Mouse (Mus musculus) lung, postnatal 36 days (tissue): Measurements from ENCODE around the gene Sugt1.

Source experiments
- DNase-seq: peaks from one replicate; pipeline ENCODE4 v3.0.0; 2022; ENCODE audit warnings: mixed read lengths

The Sugt1 gene

DNA sequence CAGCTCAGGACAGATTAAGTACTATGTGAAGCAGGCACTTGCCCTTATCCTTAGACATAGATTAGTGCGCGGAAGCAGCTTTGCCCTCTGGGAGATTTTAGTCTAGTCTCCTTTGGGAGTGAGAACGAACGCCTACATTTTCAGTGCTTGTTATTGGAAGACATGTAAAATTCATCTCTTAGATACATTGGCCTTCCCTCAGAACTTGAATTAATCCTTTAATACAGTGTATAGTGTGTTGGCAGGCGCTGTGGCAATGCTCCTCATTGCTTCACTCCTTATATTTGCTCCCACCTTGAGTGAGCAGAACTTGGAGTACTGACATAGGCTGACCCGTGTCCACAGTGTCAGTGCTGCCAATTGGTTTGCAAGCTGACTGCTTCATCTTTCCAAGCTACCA, 20.8 kb downstream of the Sugt1 start:
- DNase-seq, result no peak

DNA sequence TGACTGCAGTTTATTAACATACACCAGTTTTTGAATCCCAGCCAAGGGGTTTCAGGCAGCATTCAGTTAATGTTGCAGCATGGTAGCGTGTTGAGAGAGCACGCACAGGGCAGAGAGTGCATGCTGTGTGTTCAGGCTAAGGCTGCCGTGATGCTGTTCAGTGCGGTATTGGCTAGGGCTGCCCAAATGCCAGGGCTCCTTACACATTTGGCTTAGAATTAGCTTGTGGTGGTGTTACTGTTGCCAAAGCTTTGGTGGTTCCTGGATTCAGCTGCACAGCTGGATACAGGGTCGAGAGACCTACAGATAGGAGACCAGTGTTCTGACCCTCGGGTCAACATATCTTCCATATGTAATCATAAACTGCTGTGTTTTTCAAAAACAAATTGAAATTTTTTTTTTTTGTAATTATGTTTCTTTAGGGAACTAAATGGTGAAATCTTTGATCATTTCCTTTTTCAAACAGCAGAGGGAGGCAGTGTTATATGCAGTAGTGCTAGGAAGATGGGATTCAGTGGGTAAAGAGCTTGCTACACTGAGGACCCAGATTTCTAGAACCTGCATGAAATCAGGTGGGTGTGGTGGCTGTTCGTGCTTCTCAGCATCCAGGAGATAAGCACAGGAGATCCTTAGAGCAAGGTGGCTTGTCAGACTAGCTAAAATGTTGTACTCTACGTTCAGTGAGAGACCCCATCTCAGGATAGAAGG, 29.8 kb downstream of the Sugt1 start:
- DNase-seq, result peak; percentile 25

GRCm38 (mm10) chr14:79619802-79620201, 32.3 kb downstream of the Sugt1 start:
- no peak for DNase-seq

GRCm38 (mm10) chr14:79621143-79621542, 33.7 kb downstream of the Sugt1 start:
- no peak for DNase-seq

DNA sequence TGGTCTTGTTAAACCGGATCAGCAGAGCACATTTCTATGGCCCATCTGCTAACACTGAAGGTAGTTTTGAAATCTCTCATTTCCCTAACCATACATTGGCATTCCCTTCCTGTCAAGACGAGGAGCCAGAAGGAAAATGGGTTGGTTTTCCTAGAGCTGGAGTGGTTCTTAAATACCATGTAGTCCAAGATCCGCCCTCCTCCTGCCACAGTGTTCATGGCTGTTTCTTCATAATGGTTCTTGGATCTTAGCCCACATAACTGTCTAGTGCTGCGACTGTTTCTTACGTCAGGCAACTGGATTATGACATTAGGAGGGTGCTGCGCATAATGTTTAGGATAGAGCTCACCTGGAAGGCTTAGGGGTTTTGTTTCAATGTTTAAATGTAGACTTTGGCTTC, 44.8 kb downstream of the Sugt1 start:
- no peak for DNase-seq

DNA sequence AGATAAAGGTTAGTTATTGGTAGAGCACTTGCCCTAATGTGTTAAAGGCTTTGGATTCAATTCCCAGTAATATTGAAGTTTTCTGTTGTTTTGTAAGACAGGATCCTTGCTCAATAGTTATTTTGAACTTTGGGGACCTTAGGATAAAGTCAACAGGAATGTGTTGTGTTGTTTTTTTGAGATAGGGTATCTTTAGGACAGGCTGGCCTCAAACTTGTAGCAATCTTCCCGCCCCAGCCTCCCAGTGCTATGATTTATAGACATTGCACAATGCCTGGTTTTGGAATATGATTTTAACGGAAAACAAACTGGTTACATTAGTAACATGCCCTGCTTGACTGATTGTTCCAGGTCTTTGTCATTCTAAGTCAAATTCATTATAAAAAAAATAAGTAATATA, 45.7 kb downstream of the Sugt1 start:
- DNase-seq, result peak; percentile 41

DNA sequence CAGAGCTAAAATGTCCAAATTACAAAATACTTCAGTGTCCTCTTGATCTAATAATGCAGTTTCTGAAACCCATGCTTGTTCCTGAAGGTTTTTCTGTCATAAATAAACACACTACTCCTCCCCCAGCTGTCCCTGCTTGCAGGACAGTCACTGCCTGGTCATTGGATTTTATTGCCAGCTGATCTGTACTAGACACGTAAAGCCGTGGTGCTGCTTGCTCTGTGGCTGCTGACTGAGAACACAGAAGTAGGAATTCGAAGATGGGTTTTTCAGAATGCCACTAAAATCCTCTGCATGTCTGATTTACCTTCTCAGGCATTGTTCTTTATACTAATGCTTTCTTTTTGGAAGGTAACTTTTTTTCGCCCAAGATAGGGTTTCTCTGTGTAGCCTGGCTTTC, 49.3 kb downstream of the Sugt1 start:
- no peak for DNase-seq

- DNase-seq, result peak; percentile 54
Observed at GRCm38 (mm10) chr14:79642063-79642462, 54.6 kb downstream of the Sugt1 start.

GRCm38 (mm10) chr14:79645378-79645777, 57.9 kb downstream of the Sugt1 start:
- DNase-seq, result no peak

DNA sequence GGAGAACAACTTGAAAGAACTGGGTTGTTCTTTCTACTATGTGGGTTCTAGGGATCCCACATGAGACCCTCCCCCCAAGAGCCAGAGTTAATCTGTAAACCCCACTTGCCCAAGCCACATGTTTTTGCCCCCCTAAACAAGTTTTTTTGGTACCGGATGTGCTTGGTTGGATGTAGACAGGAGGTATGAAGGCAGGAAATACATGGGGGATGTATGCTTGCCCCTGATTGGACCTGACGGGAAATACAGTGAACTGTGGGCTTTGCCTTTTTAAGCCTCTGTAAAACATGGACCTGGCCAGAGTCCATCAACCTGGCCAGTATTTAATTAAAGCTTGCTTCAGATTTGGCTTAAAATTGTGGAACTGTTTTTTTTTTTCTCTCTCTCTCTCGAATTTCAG, 62.2 kb downstream of the Sugt1 start:
- no peak for DNase-seq

DNA sequence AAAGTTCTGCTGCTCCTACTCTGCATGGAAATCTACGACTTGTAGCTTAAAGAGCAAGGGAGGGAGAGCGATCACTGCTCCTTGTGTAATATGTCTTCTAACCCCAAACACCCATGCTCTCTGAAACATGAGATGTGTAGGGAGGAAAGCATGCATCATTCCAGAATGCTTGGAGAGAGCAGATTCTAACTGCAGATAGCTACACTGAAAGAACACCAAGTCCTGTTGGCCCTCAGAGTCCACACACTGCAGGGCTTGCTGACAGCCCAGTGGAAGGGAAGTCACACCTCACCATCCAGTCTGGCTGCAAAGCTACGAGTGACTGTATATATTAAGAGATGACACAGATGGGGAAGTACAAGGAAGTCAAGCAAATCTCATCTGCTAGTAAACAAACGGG, 65.2 kb downstream of the Sugt1 start:
- no peak for DNase-seq

DNA sequence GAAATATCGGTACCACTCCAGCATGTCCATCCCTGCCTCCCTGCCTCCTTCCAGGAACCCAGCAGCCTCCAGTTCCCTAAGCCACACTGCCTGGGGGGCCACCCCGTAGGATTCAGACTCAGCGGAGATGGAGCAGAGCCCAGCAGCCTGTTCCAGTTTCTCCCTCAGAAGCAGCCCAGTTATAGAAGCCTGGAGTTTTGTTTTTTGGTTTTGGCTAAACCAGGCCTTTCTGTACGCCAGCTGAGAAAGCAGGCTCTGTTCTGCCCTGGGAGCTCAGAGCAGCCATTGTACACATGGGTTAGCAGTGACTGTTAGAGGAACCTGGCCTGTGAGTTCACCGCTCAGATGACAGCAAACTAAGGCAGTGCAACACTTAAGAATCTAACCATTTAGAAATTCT, 70.8 kb downstream of the Sugt1 start:
- no peak for DNase-seq

DNA sequence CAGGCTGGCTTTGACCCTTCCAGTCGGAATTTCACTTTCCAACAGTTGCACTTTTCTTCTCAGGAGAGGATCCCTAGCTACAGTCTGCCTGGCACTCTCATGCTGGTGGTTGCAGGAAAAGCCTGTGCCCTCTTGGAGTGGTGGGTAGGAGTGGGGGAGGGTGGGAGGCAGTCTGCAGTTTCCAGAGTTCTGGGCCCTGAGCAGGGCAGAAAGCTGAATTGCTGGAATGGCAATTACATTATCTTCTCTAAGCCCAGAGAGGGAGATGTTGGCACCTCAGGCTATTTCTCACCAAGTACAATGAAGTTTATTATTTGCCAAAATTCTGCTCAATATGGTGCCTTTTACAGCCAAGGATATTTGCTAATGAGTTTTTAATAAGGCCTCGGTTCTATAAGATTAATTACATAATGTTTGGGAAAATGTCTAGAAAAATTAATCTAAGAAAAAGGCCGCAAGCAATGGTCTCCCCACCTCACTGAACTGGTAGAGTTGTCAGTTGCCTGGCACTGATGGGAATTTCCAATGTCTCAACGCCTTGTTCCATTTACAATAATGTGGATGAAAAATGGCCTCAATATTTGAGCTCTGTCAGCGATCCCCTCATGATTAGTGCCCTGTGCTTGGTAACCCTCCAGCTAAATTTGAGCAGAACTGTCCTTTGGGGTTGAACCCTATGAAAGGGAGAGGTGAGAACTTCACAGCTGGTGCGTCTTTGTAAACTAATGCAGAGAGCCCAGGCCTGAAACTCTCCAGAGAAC, 71.4 kb downstream of the Sugt1 start:
- DNase-seq, result no peak

- DNase-seq, result peak; percentile 24
Observed at GRCm38 (mm10) chr14:79660467-79660866, 73.0 kb downstream of the Sugt1 start.

DNA sequence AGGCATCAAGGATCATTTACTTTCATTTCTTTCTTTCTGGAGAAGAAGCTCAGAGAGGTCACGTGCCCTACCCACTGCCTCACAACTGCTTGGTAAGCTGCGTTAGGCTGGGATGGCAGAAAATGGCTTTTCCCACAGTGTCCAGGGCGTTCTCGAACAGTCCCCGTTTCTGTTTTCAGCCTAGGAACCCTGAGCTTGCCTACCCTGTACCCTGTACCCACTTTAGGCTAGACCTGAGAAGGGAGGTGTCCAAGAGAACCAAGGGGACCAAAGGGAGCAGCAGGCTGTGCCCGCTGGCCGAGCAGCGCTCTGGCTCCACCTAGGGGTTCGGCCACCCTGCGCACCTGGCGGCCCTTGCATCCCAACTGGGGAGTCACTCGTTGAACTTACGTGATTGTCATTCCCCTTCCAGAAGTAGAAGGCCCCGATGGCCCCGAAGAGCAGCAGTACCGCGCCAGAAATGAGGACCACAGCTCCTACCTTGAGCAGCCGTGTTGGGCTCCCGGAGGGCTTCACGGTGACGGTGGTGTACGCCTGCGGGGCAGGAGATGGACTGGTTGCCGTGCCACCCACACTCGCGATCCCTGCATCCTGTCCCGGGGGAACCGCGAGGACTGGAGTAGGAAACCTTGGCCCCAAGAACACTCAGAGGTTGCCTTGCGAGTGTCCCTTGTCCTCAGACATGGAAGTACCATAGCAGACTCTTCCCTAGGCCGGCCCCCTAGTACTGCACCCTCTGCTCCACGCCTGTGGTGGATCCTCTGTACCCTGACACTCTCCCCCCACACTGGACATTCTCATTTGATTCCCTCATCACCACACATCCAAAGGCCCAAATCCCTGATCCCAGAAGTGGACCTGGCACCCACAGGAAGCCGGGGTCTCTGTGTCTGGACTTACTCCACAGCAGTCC, 73.8 kb downstream of the Sugt1 start:
- peak; percentile 76 for DNase-seq

DNA sequence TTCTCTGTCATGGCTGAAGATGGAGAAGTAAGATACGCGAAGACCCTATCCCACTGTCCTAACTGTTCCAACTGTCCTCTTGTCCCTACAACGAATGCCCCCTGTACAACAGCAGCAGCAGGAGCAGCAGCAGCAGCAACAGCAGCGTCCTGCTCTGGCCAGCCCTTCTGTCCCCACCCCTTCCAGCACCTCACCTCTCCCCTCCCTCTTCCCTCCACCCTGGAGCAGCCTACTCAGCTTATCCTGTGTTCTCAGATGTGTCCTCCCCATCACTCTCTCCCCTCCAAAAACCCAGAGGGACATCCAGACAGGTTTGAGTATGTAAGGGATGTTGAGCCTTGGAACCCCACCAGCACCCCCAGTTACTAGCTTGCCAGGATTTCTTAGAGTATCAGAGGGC, 74.5 kb downstream of the Sugt1 start, which contains the start of gene Cnmd:
Cnmd (minus strand) TSS at position 170 of the 400 bp plus-strand sequence.
- no peak for DNase-seq

GRCm38 (mm10) chr14:79671008-79671407, 83.5 kb downstream of the Sugt1 start:
- DNase-seq, result no peak

DNA sequence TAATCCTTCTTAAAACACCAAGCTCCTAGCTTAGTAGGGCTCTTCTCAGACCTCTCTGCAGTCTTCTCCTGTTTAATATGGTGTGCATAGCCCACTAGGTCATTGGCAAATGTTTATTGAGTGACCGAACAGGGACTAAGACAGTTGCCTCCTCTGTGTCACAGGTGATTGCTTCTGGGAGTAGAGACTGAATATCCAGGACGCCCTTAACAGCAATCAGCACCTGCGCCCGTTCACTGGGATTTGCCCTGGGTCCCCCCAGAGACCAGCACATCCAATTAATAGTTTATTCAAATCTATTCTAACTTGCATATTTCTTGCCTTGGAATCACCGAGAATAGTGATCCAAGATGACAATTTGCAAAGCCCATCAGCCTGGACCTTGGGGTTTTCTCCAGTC, 85.1 kb downstream of the Sugt1 start:
- DNase-seq, result no peak

DNA sequence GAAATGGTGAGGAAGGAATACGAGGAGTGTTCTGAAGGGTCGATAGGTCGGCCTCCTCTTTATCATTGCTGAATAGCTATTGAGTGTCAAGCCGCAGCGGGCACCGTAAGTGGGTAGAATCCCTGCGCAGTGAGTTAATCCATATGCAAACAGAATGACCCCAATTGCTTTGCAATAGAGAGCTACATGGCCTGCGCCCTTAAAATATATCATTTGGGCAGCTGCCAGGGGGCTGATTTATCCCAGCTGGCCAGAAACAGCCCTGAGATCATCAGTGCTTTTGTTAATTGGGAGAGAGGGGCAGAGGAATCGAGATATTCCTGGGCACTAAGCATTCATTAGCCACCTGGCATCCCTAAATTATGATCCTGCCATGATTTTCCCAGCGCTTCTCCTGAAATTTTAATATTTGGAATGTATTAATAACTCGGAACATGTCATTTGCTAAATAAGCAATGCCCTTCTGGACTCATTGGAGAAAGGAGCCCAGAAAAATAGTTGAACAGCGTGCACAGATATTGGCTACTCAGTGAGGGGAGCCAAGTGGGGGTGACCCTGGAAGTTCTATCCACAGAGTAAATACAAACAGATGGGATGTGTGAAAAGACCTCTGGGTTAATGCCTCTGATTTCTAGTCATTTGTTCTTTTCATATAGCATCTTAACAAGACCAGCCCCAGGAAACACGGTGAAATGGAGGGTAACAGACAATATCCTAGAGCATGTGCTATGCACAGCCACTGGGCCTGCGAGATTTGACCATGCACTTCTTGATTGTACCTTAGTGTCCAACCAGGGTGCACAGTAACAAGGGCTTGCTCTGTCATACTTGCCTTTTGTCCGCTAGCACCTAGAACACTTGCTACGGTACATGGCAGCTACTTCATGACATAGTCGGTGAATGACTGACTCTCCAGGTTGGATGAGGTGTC, 85.9 kb downstream of the Sugt1 start:
- no peak for DNase-seq

GRCm38 (mm10) chr14:79677108-79677753, 89.7 kb downstream of the Sugt1 start:
- DNase-seq, result no peak

DNA sequence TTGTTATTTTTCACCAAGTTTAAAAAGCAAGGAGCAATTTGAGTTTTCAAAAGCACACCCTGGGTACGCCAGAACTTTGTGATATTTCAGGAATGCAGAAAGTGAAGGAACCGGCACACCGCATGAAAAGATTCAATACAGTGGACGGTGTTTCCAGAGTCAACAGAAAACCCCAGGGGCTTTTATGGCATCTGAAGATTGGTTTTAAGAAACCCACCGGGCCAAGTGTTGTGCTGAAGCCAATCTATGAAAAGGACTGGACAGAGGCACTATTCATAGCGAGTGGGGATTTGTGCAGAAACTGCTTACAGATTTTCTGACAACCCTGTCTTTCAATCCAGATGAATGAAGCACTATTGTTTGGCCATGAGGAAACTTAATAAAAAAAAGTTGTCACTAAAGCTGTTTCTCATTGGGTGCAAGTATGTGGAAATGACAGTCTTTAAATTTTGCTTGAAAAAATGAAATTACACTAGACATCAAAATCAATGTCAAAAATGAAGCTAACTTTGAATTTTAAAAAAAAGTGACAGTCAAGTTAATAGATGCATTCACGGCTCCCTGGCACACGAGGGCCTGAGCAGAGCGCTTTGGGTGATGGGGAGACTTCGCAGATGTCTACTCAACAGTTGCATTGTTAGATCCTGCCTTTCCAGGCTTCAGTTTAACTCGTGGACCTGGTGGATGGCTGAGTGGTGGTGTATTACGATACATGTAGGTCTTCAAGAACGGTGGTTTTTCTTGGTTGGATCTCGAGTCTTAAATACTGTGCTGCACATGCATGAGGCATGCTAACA, 90.6 kb downstream of the Sugt1 start:
- peak; percentile 3 for DNase-seq
